Mouse (Mus musculus) E14TG2a.4 (cell line): ENCODE results near the gene Igfbp3.
"Not testable (repeated sequence)": the region's sequence is repeated elsewhere in the genome, so short reads cannot be mapped to it uniquely, and the experiment has no call there.

ENCODE experiments used
- H3K27me3 ChIP-seq: 2 replicates; pipeline ENCODE4 v1.6.1; 2014; ENCODE audit warnings: low read length, control low read depth; ENCODE audit not compliant: insufficient read depth
- H3K36me3 ChIP-seq: 2 replicates; pipeline ENCODE4 v1.6.1; 2014; ENCODE audit warnings: low read length, control low read depth; ENCODE audit not compliant: insufficient read depth
- H3K4me1 ChIP-seq: replicated peaks from 2 replicates; pipeline ENCODE4 v1.6.1; 2014; ENCODE audit warnings: low read depth, low read length, control low read depth
- H3K4me3 ChIP-seq: replicated peaks from 2 replicates; pipeline ENCODE4 v1.5.1; 2014; ENCODE audit warnings: mild to moderate bottlenecking, low read length
- H3K9me3 ChIP-seq: 2 replicates; pipeline ENCODE4 v1.6.1; 2014; ENCODE audit warnings: low read length, control low read depth
- CTCF ChIP-seq: conservative IDR thresholded peaks from 2 replicates; pipeline ENCODE4 v1.5.1; 2014; ENCODE audit warnings: low read length
- NANOG ChIP-seq: IDR thresholded peaks from 2 replicates; pipeline ENCODE4 v1.6.1; 2014; ENCODE audit warnings: borderline replicate concordance, low read length, mixed read lengths
- POU5F1 ChIP-seq: IDR thresholded peaks from 2 replicates; pipeline ENCODE4 v1.6.1; 2014; ENCODE audit warnings: low read length, borderline replicate concordance

The Igfbp3 gene

DNA sequence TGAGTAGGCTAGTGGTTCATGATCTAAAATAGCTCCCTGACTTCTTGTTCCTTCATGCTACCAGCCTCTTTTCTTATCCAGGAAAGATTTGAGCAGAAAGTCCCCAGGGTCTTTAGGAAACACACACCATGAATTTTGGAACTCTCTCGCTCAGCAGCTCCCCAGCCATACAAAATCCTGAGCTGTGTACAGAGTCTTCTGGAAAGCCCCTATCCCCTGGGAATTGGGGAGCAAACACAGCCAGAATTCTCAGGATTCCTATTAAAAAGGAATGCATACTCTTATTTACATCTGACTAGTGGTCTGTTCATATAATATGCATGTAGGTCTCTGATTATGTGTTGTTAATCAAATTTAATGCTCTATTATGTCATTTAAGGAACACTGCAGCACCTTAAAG lies 20.7 kb upstream of the Igfbp3 start:
- Histone ChIP-seq H3K9me3 (peaks cover 27% of the 10 kb centered on the region), H3K4me1 (peaks cover 7% of the 10 kb centered on the region; the same call in 1 of the 2 replicates), H3K36me3 (no peaks in the 10 kb centered on the region), H3K27me3 (no peaks in the 10 kb centered on the region), H3K4me3 (no peak overlapping the region)
- TF ChIP-seq CTCF (no peak), POU5F1 (no peak), NANOG (no peak)

- Histone ChIP-seq H3K4me3 (no peak overlapping the region), H3K27me3 (no peaks in the 10 kb centered on the region), H3K36me3 (no peaks in the 10 kb centered on the region), H3K4me1 (peaks cover 7% of the 10 kb centered on the region; the same call in 1 of the 2 replicates), H3K9me3 (peaks cover 17% of the 10 kb centered on the region)
- no peak for TF ChIP-seq NANOG
- TF ChIP-seq POU5F1: no peak
- TF ChIP-seq CTCF: no peak
Measured at GRCm38 (mm10) chr11:7233333-7233732, 19.6 kb upstream of the Igfbp3 start.

DNA sequence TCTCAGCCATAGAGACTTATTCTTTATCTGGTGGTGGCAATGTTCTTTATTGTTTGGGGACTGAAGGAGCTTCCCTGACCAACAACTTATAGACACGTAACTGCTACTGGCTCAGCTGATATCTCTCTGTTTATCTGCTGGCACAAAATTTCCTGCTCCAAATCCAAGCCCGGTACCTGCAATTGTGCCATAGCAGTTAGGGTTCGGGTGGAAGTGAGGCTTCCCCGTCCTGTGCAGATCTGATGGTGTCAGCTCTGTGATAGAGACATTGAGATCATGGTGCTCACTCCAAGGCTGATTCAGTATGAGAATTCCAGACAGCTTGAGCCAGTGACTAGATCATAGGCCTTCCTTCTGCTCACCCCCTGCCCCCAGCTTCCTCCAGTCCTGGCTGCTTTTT lies 18.2 kb upstream of the Igfbp3 start:
- TF ChIP-seq POU5F1 (no peak), CTCF (no peak), NANOG (no peak)
- Histone ChIP-seq H3K4me1 (peaks cover 7% of the 10 kb centered on the region; the same call in 1 of the 2 replicates), H3K9me3 (peaks cover 8% of the 10 kb centered on the region; the same call in 1 of the 2 replicates), H3K27me3 (no peaks in the 10 kb centered on the region), H3K36me3 (no peaks in the 10 kb centered on the region), H3K4me3 (no peak overlapping the region)

DNA sequence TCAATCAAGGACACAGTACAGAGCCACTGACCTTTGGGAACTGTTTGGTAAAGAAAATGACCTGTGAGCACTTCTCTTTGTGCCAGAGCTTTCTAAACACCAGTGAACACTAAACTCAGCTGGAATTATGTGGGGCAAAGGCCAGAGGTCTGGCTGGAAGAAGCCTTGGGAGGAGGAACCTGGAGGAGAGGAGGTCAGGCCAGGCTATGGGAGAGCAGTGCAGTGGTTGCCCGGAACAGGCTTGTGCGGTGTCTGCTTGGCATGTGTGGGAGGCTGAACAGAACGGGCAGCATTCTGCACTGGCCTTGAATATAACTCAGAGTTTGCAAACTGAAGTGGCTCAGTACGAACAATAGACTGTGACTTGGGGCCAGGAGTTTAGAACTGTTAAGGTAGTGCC lies 16.3 kb upstream of the Igfbp3 start:
- Histone ChIP-seq H3K36me3 (no peaks in the 10 kb centered on the region), H3K4me3 (no peak overlapping the region), H3K9me3 (no peaks in the 10 kb centered on the region), H3K4me1 (peaks cover 4% of the 10 kb centered on the region; the same call in 1 of the 2 replicates), H3K27me3 (no peaks in the 10 kb centered on the region)
- TF ChIP-seq NANOG (no peak), CTCF (no peak), POU5F1 (no peak)

- no peaks in the 10 kb centered on the region for H3K36me3 ChIP-seq
- H3K4me3 ChIP-seq: no peak overlapping the region
- TF ChIP-seq CTCF (no peak), NANOG (no peak), POU5F1 (no peak)
- no peaks in the 10 kb centered on the region for H3K27me3 ChIP-seq
- H3K9me3 ChIP-seq: no peaks in the 10 kb centered on the region
- H3K4me1 ChIP-seq: no peaks in the 10 kb centered on the region
Measured at GRCm38 (mm10) chr11:7228107-7228506, 14.4 kb upstream of the Igfbp3 start.

DNA sequence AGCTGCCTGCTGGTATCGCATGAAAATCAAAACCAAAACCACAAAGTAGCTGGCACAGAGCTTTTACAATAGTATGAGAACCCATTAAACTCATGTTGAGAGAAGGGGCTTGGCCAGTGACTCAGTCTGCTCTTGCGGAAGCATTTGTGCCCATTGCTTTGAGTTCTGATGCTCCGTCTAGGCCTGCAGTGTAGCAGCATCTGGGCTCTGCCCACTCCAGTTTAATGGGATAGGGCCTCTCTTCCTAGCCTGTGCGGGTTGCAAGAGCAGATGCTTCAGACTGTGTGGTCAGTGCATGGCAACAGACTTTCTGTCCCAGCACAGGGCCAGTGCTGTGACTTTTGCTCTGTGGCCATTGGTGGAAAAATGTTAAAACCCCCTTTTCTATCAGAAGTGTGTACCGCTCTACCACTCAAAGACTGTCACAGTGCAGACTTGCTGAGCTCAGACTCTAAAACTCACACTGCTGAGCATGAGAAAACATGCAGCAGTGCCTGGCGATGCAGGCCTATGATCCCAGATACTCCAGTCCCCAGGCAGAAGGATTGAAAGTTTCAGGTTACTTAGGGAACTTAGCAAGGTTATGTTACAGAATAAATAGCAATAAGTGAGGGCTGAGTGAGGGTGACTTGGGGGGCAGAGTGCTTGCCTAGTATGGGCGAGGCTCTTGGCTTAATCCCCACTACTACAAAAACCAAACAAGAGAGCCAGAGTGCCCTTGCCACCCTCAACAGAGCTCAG lies 13.3 kb upstream of the Igfbp3 start:
- H3K9me3 ChIP-seq: no peaks in the 10 kb centered on the region
- no peaks in the 10 kb centered on the region for H3K4me1 ChIP-seq
- H3K4me3 ChIP-seq: no peak overlapping the region
- no peaks in the 10 kb centered on the region for H3K36me3 ChIP-seq
- TF ChIP-seq CTCF (no peak), POU5F1 (no peak), NANOG (no peak)
- no peaks in the 10 kb centered on the region for H3K27me3 ChIP-seq

GRCm38 (mm10) chr11:7226200-7226599 lies 12.5 kb upstream of the Igfbp3 start:
- TF ChIP-seq POU5F1 (no peak), NANOG (no peak), CTCF (no peak)
- Histone ChIP-seq H3K36me3 (no peaks in the 10 kb centered on the region), H3K9me3 (no peaks in the 10 kb centered on the region), H3K4me3 (no peak overlapping the region), H3K4me1 (no peaks in the 10 kb centered on the region), H3K27me3 (no peaks in the 10 kb centered on the region)

GRCm38 (mm10) chr11:7221826-7222225 lies 8.1 kb upstream of the Igfbp3 start:
- not testable (repeated sequence) for H3K27me3 ChIP-seq, H3K4me3 ChIP-seq, H3K36me3 ChIP-seq, H3K9me3 ChIP-seq, H3K4me1 ChIP-seq
- TF ChIP-seq CTCF: peak; percentile 42

- H3K4me1 ChIP-seq: peaks cover 19% of the 10 kb centered on the region
- H3K9me3 ChIP-seq: peaks cover 21% of the 10 kb centered on the region; the same call in 1 of the 2 replicates
- no peaks in the 10 kb centered on the region for H3K36me3 ChIP-seq
- no peak for TF ChIP-seq NANOG
- TF ChIP-seq POU5F1: no peak
- TF ChIP-seq CTCF: peak; percentile 68
- H3K27me3 ChIP-seq: peaks cover 31% of the 10 kb centered on the region
- no peak overlapping the region for H3K4me3 ChIP-seq
Measured at GRCm38 (mm10) chr11:7215703-7216102, 2.0 kb upstream of the Igfbp3 start.
